Mouse (Mus musculus): ENCODE results near the gene Sgms1. TPM values are rescaled to one million over a fixed set of nuclear protein-coding genes. Genes with fewer than 3 reads are reported as not detected.
"Not testable (repeated sequence)": the region's sequence is repeated elsewhere in the genome, so short reads cannot be mapped to it uniquely, and the experiment has no call there.

Sgms1 gene
- polyA plus RNA-seq, 1 experiment from 2014 or later = 41.5 TPM

DNA sequence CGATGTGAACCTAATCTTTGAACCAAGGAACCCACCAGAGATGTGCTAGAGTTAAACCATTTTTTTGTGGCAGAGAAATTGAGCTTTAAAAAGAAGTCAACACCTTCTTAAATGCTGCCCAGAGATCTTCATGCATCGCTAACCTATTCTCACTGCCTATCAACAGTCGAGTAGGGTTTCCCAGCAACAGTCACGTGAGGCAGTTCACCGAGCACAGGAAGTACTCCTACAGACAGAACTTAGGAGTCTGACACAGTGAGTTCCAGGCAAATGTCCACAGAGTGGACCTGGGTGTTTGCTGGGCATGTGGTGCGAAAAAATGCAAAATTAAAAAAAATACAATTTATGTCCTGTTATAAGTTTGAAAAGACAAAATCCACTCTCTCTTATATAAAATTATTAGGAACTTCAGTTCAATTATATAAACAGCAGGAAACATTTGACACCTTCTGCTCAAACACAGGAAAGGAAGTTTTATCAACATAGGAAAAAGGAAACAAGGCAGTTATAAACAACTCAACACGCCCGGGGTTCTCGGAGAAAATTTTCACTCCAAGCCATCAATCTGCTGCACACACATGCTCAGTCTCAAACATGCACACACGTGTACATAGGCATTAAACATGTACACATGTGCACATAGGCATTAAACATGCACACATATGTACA is 64.3 kb downstream of the Sgms1 start:
- H3K4me1 ChIP-seq = peaks cover 54% of the 10 kb centered on the region
- no peak for DNase-seq (ENCODE audit: low spot score)
- 52% methylated on average over 10 of the region's 10 CpGs for WGBS
- H3K27ac ChIP-seq = no peak overlapping the region
- H3K27me3 ChIP-seq (ENCODE audit: insufficient read depth, poor library complexity, severe bottlenecking) = no peaks in the 10 kb centered on the region
- H3K4me3 ChIP-seq = no peak overlapping the region
- H3K36me3 ChIP-seq = no peaks in the 10 kb centered on the region
- no peaks in the 10 kb centered on the region for H3K9me3 ChIP-seq

GRCm38 (mm10) chr19:32324550-32324949 is 65.0 kb downstream of the Sgms1 start:
- Histone ChIP-seq H3K36me3 (no peaks in the 10 kb centered on the region), H3K4me1 (peaks cover 47% of the 10 kb centered on the region), H3K9me3 (no peaks in the 10 kb centered on the region), H3K27me3 (ENCODE audit: insufficient read depth, poor library complexity, severe bottlenecking) (no peaks in the 10 kb centered on the region), H3K4me3 (no peak overlapping the region), H3K27ac (no peak overlapping the region)
- 89% methylated on average over 1 of the region's 1 CpGs for WGBS
- DNase-seq (ENCODE audit: low spot score) = no peak

GRCm38 (mm10) chr19:32323070-32323469 is 66.4 kb downstream of the Sgms1 start:
- Histone ChIP-seq H3K27me3 (ENCODE audit: insufficient read depth, poor library complexity, severe bottlenecking) (no peaks in the 10 kb centered on the region), H3K9me3 (no peaks in the 10 kb centered on the region), H3K4me1 (peaks cover 36% of the 10 kb centered on the region), H3K27ac (0 out of 2 replicates have a peak overlapping the region, but pooled peaks have one; percentile 72), H3K4me3 (no peak overlapping the region), H3K36me3 (no peaks in the 10 kb centered on the region)
- WGBS = 77% methylated on average over 11 of the region's 11 CpGs
- DNase-seq (ENCODE audit: low spot score) = no peak

DNA sequence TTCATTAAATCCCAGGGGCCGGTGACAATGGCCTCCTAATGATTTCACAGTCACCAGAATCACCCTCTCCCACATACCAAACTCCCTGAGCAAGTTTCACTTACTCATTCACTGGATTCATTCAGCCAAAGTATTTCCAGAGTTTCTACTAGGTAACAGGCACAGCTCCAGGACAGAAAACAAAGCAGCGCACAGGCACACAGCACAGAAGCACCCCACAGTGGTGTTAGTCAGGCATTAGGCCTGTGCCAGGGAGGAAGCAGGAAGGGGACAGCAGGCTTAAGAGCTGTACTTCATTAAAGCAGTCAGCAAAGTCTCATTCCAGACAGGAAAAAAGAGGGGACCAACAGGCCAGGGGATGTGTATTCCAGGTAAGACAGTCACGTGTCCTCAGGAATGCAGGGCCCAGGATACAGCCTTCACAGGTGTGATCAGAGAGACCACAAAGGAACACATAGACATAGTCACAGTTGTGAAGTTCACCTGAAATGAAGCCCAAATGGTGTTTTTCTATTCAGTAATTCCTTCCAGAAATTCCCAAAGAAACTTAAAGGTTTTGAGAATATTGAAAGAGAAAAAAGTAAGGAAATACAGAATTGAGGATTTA is 67.0 kb downstream of the Sgms1 start:
- no peak for DNase-seq (ENCODE audit: low spot score)
- H3K27ac ChIP-seq = peak overlapping the region; percentile 72; the same call in 1 of the 2 replicates
- no peaks in the 10 kb centered on the region for H3K36me3 ChIP-seq
- WGBS = 39% methylated on average over 3 of the region's 3 CpGs
- H3K9me3 ChIP-seq = no peaks in the 10 kb centered on the region
- no peak overlapping the region for H3K4me3 ChIP-seq
- no peaks in the 10 kb centered on the region for H3K27me3 ChIP-seq (ENCODE audit: insufficient read depth, poor library complexity, severe bottlenecking)
- H3K4me1 ChIP-seq = peaks cover 33% of the 10 kb centered on the region

- Histone ChIP-seq H3K36me3 (no peaks in the 10 kb centered on the region), H3K4me3 (no peak overlapping the region), H3K27ac (no peak overlapping the region), H3K27me3 (ENCODE audit: insufficient read depth, poor library complexity, severe bottlenecking) (no peaks in the 10 kb centered on the region), H3K9me3 (no peaks in the 10 kb centered on the region), H3K4me1 (peaks cover 18% of the 10 kb centered on the region)
- DNase-seq (ENCODE audit: low spot score) = no peak
- 59% methylated on average over 4 of the region's 4 CpGs for WGBS
These were observed 69.2 kb downstream of the Sgms1 start for GRCm38 (mm10) chr19:32320366-32320666.

DNA sequence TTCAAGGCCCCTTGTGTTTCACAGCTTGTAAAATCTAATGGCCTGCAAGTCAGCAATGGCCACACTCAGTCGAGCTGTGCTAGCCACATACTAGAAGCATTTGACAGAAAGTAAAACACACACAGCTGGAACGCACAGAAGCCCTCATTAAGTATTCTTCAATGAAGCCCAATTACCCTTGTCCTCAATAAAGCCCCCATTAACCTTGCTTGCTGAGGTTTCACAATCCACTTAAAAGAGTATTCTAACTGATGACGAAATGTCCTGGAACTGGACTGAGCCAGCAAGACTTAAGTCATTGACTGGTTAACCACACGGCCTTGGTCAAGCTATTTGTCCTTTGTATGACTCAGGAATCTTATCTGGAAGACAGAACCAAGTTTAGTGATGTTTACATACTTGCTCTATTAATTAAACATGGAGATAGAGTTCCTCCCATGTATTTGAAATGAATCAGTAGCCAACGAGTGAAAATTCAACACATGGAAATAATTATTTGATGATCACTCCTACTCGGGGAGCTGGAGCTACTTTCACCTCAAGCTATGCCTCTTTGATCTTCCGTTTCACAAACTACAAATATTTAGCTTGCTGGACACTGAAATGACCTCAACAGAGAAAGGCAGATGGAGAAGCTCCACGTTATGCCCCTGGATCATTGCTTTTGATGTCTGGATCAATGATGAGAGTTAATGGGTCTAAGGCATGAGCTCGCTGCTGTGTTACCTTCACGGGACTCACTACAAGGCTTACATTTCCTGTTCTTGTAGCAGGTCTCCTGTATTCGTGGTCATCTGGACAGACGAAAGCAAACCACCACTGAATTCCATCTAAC is 69.8 kb downstream of the Sgms1 start:
- no peaks in the 10 kb centered on the region for H3K36me3 ChIP-seq
- no peaks in the 10 kb centered on the region for H3K9me3 ChIP-seq
- no peaks in the 10 kb centered on the region for H3K27me3 ChIP-seq (ENCODE audit: insufficient read depth, poor library complexity, severe bottlenecking)
- peaks cover 14% of the 10 kb centered on the region for H3K4me1 ChIP-seq
- 76% methylated on average over 12 of the region's 12 CpGs for WGBS
- DNase-seq (ENCODE audit: low spot score) = no peak
- H3K4me3 ChIP-seq = no peak overlapping the region
- no peak overlapping the region for H3K27ac ChIP-seq

- H3K36me3 ChIP-seq = no peaks in the 10 kb centered on the region
- no peak for DNase-seq (ENCODE audit: low spot score)
- H3K27ac ChIP-seq = no peak overlapping the region
- no peaks in the 10 kb centered on the region for H3K27me3 ChIP-seq (ENCODE audit: insufficient read depth, poor library complexity, severe bottlenecking)
- peaks cover 13% of the 10 kb centered on the region for H3K4me1 ChIP-seq
- 55% methylated on average over 1 of the region's 1 CpGs for WGBS
- no peaks in the 10 kb centered on the region for H3K9me3 ChIP-seq
- H3K4me3 ChIP-seq = no peak overlapping the region
These were observed 70.5 kb downstream of the Sgms1 start for GRCm38 (mm10) chr19:32319057-32319456.

DNA sequence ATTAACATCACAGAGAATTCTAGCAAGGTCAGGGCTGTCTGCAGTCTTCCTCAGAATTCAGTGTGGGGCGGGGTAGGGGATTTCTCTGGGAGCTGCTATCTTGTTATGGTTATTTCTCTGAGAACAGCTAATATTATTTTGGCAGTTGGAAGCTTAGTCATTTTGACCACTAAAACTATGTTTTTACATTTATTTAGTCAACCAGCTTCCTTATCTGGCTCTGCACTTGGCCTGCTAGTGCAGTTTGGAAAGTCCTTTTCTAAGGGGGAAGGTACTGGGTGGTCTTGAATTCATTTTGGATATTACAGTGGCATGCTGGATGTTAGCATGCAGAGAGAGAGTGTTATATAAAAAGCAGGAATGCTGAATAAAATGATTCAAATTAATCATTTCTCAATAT is 72.2 kb downstream of the Sgms1 start:
- WGBS = 89% methylated on average over 1 of the region's 1 CpGs
- not testable (repeated sequence) for H3K27me3 ChIP-seq (ENCODE audit: insufficient read depth, poor library complexity, severe bottlenecking); H3K4me3 ChIP-seq; H3K36me3 ChIP-seq; H3K27ac ChIP-seq; DNase-seq (ENCODE audit: low spot score); H3K9me3 ChIP-seq
- peaks cover 14% of the 10 kb centered on the region for H3K4me1 ChIP-seq

- no peaks in the 10 kb centered on the region for H3K36me3 ChIP-seq
- no peaks in the 10 kb centered on the region for H3K9me3 ChIP-seq
- WGBS = 95% methylated on average over 4 of the region's 4 CpGs
- no peak overlapping the region for H3K4me3 ChIP-seq
- DNase-seq (ENCODE audit: low spot score) = no peak
- peaks cover 8% of the 10 kb centered on the region; the same call in 1 of the 2 replicates for H3K4me1 ChIP-seq
- no peaks in the 10 kb centered on the region for H3K27me3 ChIP-seq (ENCODE audit: insufficient read depth, poor library complexity, severe bottlenecking)
- no peak overlapping the region for H3K27ac ChIP-seq
These were observed 76.2 kb downstream of the Sgms1 start for GRCm38 (mm10) chr19:32313304-32313703.

DNA sequence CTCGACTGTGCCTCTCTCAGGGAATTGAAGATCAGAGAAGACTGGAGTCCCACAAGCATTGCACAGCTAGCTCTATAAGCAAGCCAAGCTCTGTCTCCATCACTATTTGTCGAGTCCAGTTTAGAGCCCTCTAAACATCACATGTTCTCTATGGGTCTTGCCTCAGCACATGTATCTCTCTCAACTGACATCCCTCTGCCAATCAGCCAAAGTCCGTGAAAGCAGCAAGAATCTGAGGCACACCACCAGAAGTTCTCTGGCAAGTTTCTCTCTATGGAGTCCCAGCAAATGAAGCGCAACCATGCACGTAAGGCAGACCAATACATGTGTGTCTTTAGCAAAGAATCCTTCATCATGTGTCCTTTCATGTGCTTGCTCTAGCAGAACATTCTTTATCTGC is 77.8 kb downstream of the Sgms1 start:
- Histone ChIP-seq H3K36me3 (no peaks in the 10 kb centered on the region), H3K9me3 (no peaks in the 10 kb centered on the region), H3K27me3 (ENCODE audit: insufficient read depth, poor library complexity, severe bottlenecking) (no peaks in the 10 kb centered on the region), H3K4me1 (peaks cover 8% of the 10 kb centered on the region; the same call in 1 of the 2 replicates), H3K4me3 (no peak overlapping the region), H3K27ac (no peak overlapping the region)
- 87% methylated on average over 5 of the region's 5 CpGs for WGBS
- DNase-seq (ENCODE audit: low spot score) = no peak

GRCm38 (mm10) chr19:32311063-32311462 is 78.5 kb downstream of the Sgms1 start:
- Histone ChIP-seq H3K36me3 (no peaks in the 10 kb centered on the region), H3K27me3 (ENCODE audit: insufficient read depth, poor library complexity, severe bottlenecking) (no peaks in the 10 kb centered on the region), H3K4me3 (no peak overlapping the region), H3K27ac (no peak overlapping the region), H3K9me3 (no peaks in the 10 kb centered on the region), H3K4me1 (peaks cover 8% of the 10 kb centered on the region; the same call in 1 of the 2 replicates)
- WGBS = 90% methylated on average over 3 of the region's 3 CpGs
- no peak for DNase-seq (ENCODE audit: low spot score)

DNA sequence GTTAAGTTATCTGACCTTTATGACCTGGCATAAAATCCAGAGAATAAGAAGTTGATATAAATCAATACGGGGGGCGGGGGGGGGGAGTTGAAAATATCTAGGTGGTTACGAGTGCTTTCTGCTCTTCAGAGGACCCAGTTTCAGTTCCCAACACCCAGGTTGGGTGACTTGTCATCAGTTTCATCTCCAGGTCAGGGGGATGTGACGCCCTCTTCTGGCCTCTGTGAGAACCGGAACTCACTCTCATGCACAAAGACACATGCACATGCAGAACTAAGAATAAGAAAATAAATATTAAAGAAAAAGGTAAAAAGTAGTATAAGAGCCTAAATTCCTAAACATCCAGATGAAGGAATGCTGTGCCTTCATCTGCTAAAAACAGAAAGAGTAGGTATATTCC is 79.0 kb downstream of the Sgms1 start:
- 93% methylated on average over 5 of the region's 5 CpGs for WGBS
- H3K27ac ChIP-seq = no peak overlapping the region
- no peaks in the 10 kb centered on the region for H3K9me3 ChIP-seq
- H3K4me3 ChIP-seq = no peak overlapping the region
- H3K36me3 ChIP-seq = no peaks in the 10 kb centered on the region
- no peaks in the 10 kb centered on the region for H3K27me3 ChIP-seq (ENCODE audit: insufficient read depth, poor library complexity, severe bottlenecking)
- DNase-seq (ENCODE audit: low spot score) = no peak
- H3K4me1 ChIP-seq = peaks cover 8% of the 10 kb centered on the region; the same call in 1 of the 2 replicates

DNA sequence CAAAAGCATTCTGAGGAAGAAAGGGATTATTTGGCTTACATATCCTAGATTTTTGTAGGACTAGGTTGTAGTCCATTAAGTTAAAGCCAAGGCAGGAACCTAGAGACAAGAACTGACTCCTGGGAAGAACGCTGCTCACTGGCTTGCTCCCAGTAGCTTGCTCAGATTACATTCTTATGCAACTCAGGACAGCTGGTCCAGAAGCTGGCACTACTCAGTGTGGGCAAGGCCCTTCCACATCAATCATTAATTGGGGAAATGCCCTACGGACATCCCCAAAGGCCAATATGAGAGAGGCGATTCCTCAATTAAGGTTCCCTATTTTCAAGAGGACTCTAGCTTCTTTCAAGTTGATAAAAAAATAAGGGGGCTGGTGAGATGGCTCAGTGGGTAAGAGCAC is 80.2 kb downstream of the Sgms1 start:
- Histone ChIP-seq H3K36me3 (no peaks in the 10 kb centered on the region), H3K27me3 (ENCODE audit: insufficient read depth, poor library complexity, severe bottlenecking) (no peaks in the 10 kb centered on the region), H3K4me1 (peaks cover 11% of the 10 kb centered on the region; the same call in 1 of the 2 replicates), H3K9me3 (no peaks in the 10 kb centered on the region), H3K4me3 (no peak overlapping the region), H3K27ac (no peak overlapping the region)
- no peak for DNase-seq (ENCODE audit: low spot score)
- 93% methylated on average over 3 of the region's 3 CpGs for WGBS
